Mouse (Mus musculus) megakaryocyte, embryonic 14.5 days (primary cell): ENCODE data around the gene Bcl2.

ENCODE experiments used
- FLI1 ChIP-seq: IDR thresholded peaks from 2 replicates; pipeline ENCODE4 v1.6.1; 2012; ENCODE audit warnings: low read length, inconsistent platforms, mixed read lengths
- GATA1 ChIP-seq: IDR thresholded peaks from 3 replicates; pipeline ENCODE4 v1.6.1; 2012; ENCODE audit warnings: mixed read lengths, low read length, inconsistent platforms, borderline replicate concordance

DNA sequence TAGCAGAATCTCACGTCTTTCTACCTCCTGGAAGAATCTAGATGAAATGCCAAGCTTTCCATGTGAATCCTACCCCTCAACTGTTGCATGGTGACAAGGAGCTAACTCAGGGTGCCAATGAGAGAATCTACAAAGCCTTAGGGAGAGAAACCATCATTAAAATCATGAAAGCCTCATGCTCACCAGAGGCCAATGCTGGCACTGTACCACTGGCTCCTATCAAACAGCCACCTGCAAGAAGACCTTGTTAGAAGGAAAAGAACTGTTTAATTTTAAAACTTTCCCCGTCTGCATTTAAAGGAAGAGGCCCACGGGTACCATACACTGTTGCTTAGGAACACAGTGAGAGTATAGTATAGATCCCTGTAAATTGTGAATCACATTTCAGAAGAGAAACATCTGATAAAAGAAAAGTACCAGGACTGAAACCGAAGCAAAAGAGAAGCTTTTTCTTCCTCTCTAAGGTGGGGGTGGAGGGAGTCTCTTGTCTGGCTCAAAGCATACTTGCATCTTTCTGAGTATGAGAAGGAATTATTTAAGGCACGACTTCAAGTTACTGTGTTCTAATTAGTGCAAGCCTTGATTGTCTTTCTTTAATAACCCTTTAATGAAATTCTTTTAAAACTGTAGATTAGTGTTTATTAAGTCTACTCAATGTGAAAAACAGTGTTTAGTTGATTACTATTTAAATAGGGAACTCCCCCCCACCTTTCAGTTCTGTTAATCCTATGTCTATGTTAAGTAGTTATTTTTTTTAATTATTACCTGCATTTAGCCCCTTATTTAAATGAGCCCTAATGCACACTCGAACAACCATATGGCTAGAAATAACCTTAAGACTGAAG is 6.8 kb downstream of the Bcl2 start:
- TF ChIP-seq GATA1, result no peak
- no peak for TF ChIP-seq FLI1
